Mouse (Mus musculus) limb, embryonic 13.5 days (tissue): Measurements from ENCODE around the gene Xpo6. TPM values are rescaled to one million over a fixed set of nuclear protein-coding genes. Genes with fewer than 3 reads are reported as not detected.
A peak's percentile ranks its signal among the peaks of the same experiment; 100 is the strongest.

Source experiments
- ATAC-seq: fragments of 200-750 bp; cut with Nextera tagmentation; 2 replicates; pipeline ENCODE4 v1.8.0; 2017; ENCODE audit warnings: low read depth, moderate number of reproducible peaks, moderate TSS enrichment; ENCODE audit not compliant: low FRiP score
- H3K27ac ChIP-seq: fragments of 300-500 bp; sonication (generic); 2 replicates; pipeline ENCODE4 v1.5.1; 2015; ENCODE audit warnings: inconsistent platforms, mild to moderate bottlenecking, moderate library complexity
- H3K27me3 ChIP-seq: fragments of 300-500 bp; sonication (generic); 2 replicates; pipeline ENCODE4 v1.6.1; 2015; ENCODE audit warnings: mild to moderate bottlenecking, inconsistent platforms
- H3K36me3 ChIP-seq: fragments of 300-500 bp; sonication (generic); 2 replicates; pipeline ENCODE4 v1.6.1; 2015; ENCODE audit warnings: inconsistent platforms, mild to moderate bottlenecking, moderate library complexity
- H3K4me1 ChIP-seq: fragments of 300-500 bp; sonication (generic); 2 replicates; pipeline ENCODE4 v1.6.1; 2015; ENCODE audit warnings: inconsistent platforms
- H3K4me2 ChIP-seq: fragments of 300-500 bp; sonication (generic); replicated peaks from 2 replicates; pipeline ENCODE4 v1.6.1; 2015; ENCODE audit warnings: inconsistent platforms, mild to moderate bottlenecking, moderate library complexity
- H3K4me3 ChIP-seq: fragments of 300-500 bp; sonication (generic); 2 replicates; pipeline ENCODE4 v1.5.1; 2015; ENCODE audit warnings: moderate library complexity, mild to moderate bottlenecking, inconsistent platforms
- H3K9ac ChIP-seq: fragments of 300-500 bp; sonication (generic); 2 replicates; pipeline ENCODE4 v1.6.1; 2015; ENCODE audit warnings: mild to moderate bottlenecking, inconsistent platforms
- H3K9me3 ChIP-seq: fragments of 300-500 bp; sonication (generic); 2 replicates; pipeline ENCODE4 v1.6.1; 2016; ENCODE audit warnings: inconsistent platforms
- WGBS: fragments of 180-500 bp; shearing (Covaris S2); methylation state at CpG from one replicate; pipeline ENCODE4 v1.1.7; 2015; 5-methylcytosine and 5-hydroxymethylcytosine counted together
- polyA plus RNA-seq: library from polyadenylated mRNA; unstranded; fragments of >200 nt; fragmentation: Nextera tagmentation; extraction: Ambion mirVana; gene quantifications from 2 replicates; pipeline ENCODE4 v1.2.1, GENCODE M21; 2015

The Xpo6 gene
- polyA plus RNA-seq, 1 experiment from 2014 or later: 53.3 TPM

DNA sequence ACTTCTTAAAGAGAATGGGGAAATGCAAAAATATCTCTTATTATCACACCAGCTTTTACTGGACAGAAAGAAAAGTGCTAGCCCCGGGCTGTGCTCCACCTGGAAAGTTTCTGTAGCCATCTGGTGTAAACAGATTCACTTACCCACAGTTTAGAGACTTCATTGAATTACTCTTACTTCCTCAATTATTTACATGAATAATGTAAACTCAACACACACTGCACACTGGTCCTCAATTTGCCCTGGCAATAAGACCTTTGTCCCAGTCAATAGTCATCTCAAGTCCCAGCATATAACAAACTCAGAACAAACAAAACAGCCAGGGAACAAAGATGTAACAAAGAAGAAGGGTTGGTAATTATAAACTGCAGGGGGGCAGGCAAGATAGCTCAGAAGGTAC lies 44.6 kb downstream of the Xpo6 start:
- H3K4me3 ChIP-seq: no peak overlapping the region
- no peaks in the 10 kb centered on the region for H3K4me1 ChIP-seq
- ATAC-seq: no peak
- no peaks in the 10 kb centered on the region for H3K27me3 ChIP-seq
- H3K36me3 ChIP-seq: peaks cover 76% of the 10 kb centered on the region
- no peaks in the 10 kb centered on the region for H3K9me3 ChIP-seq
- 83% methylated on average over 1 of the region's 1 CpGs for WGBS
- no peak overlapping the region for H3K9ac ChIP-seq
- H3K4me2 ChIP-seq: no peak overlapping the region
- H3K27ac ChIP-seq: no peak overlapping the region

DNA sequence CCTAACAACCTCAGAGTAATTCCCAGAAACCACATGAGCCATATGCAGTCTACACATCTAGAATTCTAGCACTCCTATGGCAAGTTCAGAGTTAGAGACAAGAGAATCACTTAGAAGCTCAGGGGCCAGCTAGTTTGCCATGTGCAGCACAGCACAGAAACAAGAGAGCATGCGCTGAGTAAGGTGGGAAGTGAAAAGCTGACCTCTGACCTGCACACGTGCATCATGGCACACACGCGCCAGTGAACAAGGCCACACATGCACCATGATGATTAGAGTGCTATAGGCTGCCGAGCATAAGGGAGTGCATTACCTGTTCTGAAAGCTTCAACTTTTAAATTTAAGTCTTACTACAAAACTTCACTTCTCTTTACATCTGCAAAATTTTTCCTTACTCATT lies 45.6 kb downstream of the Xpo6 start:
- Histone ChIP-seq H3K9ac (no peak overlapping the region), H3K9me3 (no peaks in the 10 kb centered on the region), H3K4me3 (no peak overlapping the region), H3K36me3 (peaks cover 78% of the 10 kb centered on the region), H3K27ac (no peak overlapping the region), H3K4me2 (no peak overlapping the region), H3K4me1 (no peaks in the 10 kb centered on the region), H3K27me3 (no peaks in the 10 kb centered on the region)
- no peak for ATAC-seq
- 89% methylated on average over 5 of the region's 5 CpGs for WGBS

DNA sequence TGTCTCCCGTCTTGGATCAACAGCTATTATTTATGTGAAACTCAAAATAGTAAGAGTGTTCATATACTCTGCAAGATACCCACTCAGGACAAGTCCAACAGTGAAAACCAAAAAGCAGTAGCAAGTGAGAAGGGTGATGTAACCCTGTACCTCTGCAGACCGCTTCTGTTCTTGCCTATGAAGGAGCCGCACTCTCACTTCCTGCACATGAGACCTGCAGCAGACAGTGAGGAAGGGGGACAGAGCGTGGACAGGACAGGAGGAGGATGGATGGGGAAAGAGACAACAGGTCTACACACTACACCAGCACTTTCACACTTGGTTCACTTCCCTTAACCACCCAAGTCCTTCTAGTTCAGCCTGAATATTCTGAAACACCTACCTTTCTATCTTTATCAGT lies 48.0 kb downstream of the Xpo6 start:
- 91% methylated on average over 4 of the region's 4 CpGs for WGBS
- Histone ChIP-seq H3K4me1 (no peaks in the 10 kb centered on the region), H3K9me3 (no peaks in the 10 kb centered on the region), H3K9ac (no peak overlapping the region), H3K36me3 (peaks cover 82% of the 10 kb centered on the region), H3K27me3 (no peaks in the 10 kb centered on the region), H3K4me2 (no peak overlapping the region), H3K4me3 (no peak overlapping the region), H3K27ac (no peak overlapping the region)
- no peak for ATAC-seq

DNA sequence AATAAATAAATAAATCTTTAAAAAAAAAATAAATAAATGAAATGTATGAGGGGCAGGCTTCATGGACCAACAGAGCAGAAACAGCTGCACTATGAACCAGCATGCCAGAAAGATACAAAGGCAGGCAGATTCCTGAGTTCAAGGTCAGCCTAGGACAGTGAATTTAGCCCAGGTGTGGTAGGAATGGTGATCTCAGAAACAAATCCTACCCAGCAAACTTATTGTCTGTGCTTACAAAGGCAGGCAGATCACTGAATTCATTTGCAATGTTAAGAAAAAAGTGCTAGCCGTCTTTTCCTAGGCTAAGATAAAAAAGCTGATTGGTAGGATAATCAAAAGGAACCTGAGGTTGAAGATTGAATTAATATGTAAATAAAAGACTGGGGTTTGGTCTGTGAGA lies 54.1 kb downstream of the Xpo6 start:
- H3K4me3 ChIP-seq: no peak overlapping the region
- no peak overlapping the region for H3K27ac ChIP-seq
- no peak overlapping the region for H3K4me2 ChIP-seq
- H3K9ac ChIP-seq: no peak overlapping the region
- no peaks in the 10 kb centered on the region for H3K4me1 ChIP-seq
- no peak for ATAC-seq
- no peaks in the 10 kb centered on the region for H3K9me3 ChIP-seq
- peaks cover 84% of the 10 kb centered on the region for H3K36me3 ChIP-seq
- H3K27me3 ChIP-seq: no peaks in the 10 kb centered on the region
- WGBS: 91% methylated on average over 1 of the region's 1 CpGs

DNA sequence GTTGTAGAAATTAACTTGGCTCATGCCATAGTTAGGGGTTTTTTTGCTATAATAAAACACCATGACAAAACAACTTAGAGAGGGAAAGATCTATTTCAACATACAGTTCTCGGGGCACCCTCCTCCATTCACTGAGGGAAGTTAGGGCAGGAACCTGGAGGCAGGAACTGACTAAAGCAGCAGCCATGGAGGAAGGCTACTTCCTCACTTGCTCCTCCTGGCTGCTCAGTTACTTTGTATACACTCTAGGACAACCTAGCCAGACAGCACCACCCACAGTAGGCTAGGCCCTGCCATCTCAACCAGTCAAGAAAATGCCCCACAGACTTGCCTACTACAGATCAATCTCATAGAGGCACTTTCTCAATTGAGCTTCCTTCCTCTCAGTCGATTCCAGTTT lies 55.9 kb downstream of the Xpo6 start:
- H3K4me3 ChIP-seq: no peak overlapping the region
- 92% methylated on average over 2 of the region's 2 CpGs for WGBS
- H3K27me3 ChIP-seq: no peaks in the 10 kb centered on the region
- H3K9me3 ChIP-seq: no peaks in the 10 kb centered on the region
- no peak for ATAC-seq
- no peak overlapping the region for H3K9ac ChIP-seq
- peaks cover 85% of the 10 kb centered on the region for H3K36me3 ChIP-seq
- H3K4me2 ChIP-seq: no peak overlapping the region
- no peak overlapping the region for H3K27ac ChIP-seq
- H3K4me1 ChIP-seq: no peaks in the 10 kb centered on the region

DNA sequence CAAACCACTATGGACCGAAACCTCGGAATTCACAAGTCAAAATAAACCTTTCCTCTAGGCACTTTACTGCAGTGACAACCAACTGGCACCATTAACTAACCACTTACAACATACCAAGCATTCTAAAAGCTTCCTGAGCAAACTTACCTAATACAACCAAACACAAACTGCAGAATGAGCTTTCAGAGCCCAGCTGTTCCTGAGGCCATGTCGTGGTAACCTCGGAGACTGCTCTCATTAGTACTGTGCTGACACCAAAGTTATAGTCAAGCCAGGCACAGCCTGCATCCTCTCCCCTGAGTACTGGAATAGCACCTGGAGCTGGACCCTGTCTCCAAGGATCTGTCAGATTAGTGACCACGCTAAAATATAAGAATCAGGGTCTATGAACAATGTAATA lies 62.5 kb downstream of the Xpo6 start:
- Histone ChIP-seq H3K27ac (no peak overlapping the region), H3K9me3 (no peaks in the 10 kb centered on the region), H3K4me1 (no peaks in the 10 kb centered on the region), H3K4me3 (no peak overlapping the region), H3K4me2 (no peak overlapping the region), H3K36me3 (peaks cover 77% of the 10 kb centered on the region), H3K9ac (no peak overlapping the region), H3K27me3 (no peaks in the 10 kb centered on the region)
- ATAC-seq: no peak
- 87% methylated on average over 5 of the region's 5 CpGs for WGBS

DNA sequence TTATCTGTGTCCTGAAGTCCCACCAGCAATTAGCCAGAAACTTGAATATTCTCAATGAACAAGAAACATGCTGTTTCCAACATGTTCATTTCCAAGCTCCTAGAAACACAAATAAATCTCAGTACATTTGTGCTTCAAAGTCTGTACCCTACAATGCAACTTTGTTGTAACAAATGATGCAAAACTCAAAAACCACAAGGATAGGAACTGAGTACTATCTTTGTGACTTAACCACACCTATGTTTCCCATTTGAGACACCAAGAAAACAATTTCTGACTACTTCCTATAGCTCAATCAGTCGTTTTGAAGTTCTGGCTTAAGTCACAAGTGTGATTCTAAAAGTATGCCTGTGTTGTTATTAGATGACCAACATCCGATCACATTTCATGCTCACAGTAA lies 64.9 kb downstream of the Xpo6 start:
- Histone ChIP-seq H3K4me3 (no peak overlapping the region), H3K27me3 (no peaks in the 10 kb centered on the region), H3K36me3 (peaks cover 76% of the 10 kb centered on the region), H3K4me2 (no peak overlapping the region), H3K27ac (no peak overlapping the region), H3K9me3 (no peaks in the 10 kb centered on the region), H3K9ac (no peak overlapping the region), H3K4me1 (no peaks in the 10 kb centered on the region)
- 86% methylated on average over 2 of the region's 2 CpGs for WGBS
- no peak for ATAC-seq

DNA sequence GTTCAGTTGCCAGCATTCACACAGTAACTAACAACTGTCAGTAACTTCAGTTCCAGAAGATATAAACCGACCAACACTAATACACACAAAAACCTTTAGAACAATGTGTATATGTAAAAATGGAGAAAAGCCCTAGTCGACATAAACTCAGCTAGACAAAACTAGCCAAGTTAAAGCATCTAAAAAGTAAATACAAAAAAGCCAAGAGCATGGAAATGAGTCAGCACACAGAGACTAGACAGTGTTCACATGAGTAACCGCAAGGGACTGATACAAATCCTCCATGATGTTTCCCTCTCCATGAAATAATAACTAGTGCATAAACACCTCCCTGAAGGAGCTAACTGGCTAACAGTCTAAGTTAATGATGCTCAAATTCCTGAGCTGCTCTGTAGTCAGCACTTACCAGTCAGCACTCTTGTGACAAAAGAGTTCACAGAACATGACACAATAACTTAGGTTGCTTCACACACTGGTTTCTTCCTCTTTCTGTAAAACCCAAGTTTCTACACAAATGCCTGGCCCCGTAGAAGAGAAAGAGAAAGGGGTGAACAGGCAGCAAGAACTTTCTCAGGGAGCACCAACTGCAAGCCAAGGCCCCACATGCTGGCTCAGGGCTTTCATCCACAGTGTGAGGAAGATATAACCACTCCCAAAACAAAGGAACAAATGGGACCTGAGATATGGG lies 65.5 kb downstream of the Xpo6 start:
- Histone ChIP-seq H3K9me3 (no peaks in the 10 kb centered on the region), H3K9ac (no peak overlapping the region), H3K27ac (no peak overlapping the region), H3K4me1 (no peaks in the 10 kb centered on the region), H3K4me2 (no peak overlapping the region), H3K27me3 (no peaks in the 10 kb centered on the region), H3K4me3 (no peak overlapping the region), H3K36me3 (peaks cover 76% of the 10 kb centered on the region)
- WGBS: 91% methylated on average over 4 of the region's 4 CpGs
- ATAC-seq: no peak

DNA sequence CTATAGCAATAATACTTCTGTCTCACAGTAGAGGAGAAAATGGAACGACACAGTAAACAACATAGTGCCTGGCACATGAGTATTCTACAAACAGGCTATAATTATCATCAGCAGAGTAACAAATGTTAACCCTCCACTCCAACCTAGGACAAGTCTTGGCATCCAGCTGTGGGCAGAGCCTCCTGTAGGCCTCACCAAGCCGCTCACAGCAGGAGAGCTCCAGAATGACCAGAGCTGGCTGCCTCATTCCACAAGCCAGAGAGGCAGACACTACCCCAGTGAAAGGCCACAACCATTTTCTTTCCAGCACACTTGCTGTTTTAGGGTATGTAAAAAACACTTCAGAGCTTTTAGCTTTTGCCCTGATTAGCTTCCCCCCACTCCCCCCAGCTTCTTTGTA lies 72.6 kb downstream of the Xpo6 start:
- Histone ChIP-seq H3K4me2 (no peak overlapping the region), H3K27me3 (no peaks in the 10 kb centered on the region), H3K9me3 (no peaks in the 10 kb centered on the region), H3K9ac (no peak overlapping the region), H3K27ac (no peak overlapping the region), H3K4me3 (no peak overlapping the region), H3K36me3 (peaks cover 85% of the 10 kb centered on the region), H3K4me1 (no peaks in the 10 kb centered on the region)
- WGBS: 83% methylated on average over 2 of the region's 2 CpGs
- no peak for ATAC-seq

DNA sequence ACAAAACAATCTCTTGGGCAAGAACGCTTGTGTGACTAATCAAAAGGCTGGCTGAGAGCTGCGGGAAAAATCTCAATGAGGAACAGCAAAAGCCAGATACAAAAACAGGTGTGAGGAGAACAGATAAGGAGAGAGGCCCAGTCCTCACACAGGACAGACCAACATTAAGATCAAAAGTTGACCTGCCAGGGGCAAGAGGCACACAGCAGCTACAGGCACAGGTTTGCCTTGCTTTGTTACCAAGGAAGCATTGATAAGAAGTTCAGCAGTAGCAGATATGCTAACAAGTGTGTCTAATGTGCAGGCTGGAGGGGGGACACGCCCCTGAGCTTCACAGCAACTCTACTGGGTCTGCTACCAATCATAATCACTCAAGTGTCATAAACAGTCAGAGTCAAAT lies 73.8 kb downstream of the Xpo6 start:
- no peaks in the 10 kb centered on the region for H3K27me3 ChIP-seq
- no peak overlapping the region for H3K27ac ChIP-seq
- no peak for ATAC-seq
- H3K9me3 ChIP-seq: no peaks in the 10 kb centered on the region
- peaks cover 89% of the 10 kb centered on the region for H3K36me3 ChIP-seq
- H3K4me1 ChIP-seq: no peaks in the 10 kb centered on the region
- WGBS: 82% methylated on average over 3 of the region's 3 CpGs
- no peak overlapping the region for H3K4me3 ChIP-seq
- H3K9ac ChIP-seq: no peak overlapping the region
- no peak overlapping the region for H3K4me2 ChIP-seq

DNA sequence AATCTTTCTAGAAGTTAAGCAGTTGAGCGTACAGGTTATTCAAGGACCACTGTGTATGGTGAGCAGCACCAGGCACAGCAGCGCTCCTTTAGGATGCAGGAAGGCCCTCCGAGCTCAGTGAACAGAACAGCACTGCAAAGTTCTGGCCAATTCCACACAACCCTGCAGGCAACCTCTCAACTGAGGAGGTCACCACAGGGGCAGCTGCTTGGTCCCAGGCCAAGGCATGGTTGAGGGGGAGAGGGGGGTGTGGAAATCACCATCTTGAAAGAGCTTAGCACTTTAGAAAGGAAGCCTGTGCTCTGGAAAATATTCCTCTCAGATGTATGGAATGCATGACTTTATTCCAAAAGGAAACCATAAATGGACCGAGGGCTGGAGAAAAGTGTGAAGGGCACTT lies 78.8 kb downstream of the Xpo6 start:
- Histone ChIP-seq H3K27ac (no peak overlapping the region), H3K9me3 (no peaks in the 10 kb centered on the region), H3K4me1 (no peaks in the 10 kb centered on the region), H3K9ac (no peak overlapping the region), H3K27me3 (no peaks in the 10 kb centered on the region), H3K4me2 (no peak overlapping the region), H3K4me3 (no peak overlapping the region), H3K36me3 (peaks cover 78% of the 10 kb centered on the region)
- 74% methylated on average over 4 of the region's 4 CpGs for WGBS
- ATAC-seq: peak; percentile 64

DNA sequence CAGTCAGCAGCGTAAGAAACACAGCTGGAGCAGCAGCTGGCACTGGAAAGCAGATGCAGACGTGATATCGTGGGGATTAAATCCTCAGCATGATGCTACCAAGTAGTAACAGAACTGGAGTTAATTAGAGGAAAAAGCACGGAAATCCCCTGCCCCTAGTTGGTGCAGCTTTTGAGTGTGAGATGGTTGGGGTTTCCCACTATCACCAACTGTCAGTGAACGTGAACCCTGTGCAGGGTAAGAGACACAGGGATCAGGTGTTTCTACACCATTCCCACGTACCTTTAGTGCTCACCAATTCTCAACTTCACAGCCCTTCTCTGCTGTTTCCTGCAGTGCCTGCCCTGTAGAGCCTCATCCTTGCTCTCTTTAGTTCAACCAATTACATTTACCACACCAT lies 80.5 kb downstream of the Xpo6 start:
- Histone ChIP-seq H3K9me3 (no peaks in the 10 kb centered on the region), H3K27me3 (no peaks in the 10 kb centered on the region), H3K27ac (no peak overlapping the region), H3K9ac (no peak overlapping the region), H3K4me2 (no peak overlapping the region), H3K4me3 (no peak overlapping the region), H3K4me1 (no peaks in the 10 kb centered on the region), H3K36me3 (peaks cover 77% of the 10 kb centered on the region)
- WGBS: 61% methylated on average over 6 of the region's 6 CpGs
- ATAC-seq: no peak

DNA sequence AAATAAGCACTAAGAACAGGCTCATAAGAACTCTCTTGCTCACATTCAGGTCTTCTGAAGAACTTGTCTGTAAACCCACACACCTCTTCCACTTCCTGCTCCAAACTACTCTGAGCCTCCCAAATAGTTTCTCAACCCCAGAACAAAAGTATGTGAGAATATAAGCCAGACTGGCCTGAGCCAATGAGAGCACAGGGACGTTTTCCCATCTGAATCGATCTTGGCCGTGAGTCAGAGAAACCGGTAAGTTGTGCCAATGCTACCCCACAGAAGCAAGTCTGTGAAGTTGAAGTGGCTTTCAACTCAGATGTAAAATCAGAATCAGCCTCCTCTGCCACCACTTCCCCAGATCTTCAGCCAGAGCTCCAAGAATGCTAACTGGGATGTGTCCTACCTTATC lies 87.0 kb downstream of the Xpo6 start:
- ATAC-seq: no peak
- H3K36me3 ChIP-seq: peaks cover 72% of the 10 kb centered on the region
- H3K4me1 ChIP-seq: no peaks in the 10 kb centered on the region
- no peak overlapping the region for H3K4me2 ChIP-seq
- no peaks in the 10 kb centered on the region for H3K9me3 ChIP-seq
- no peak overlapping the region for H3K4me3 ChIP-seq
- no peaks in the 10 kb centered on the region for H3K27me3 ChIP-seq
- 92% methylated on average over 4 of the region's 4 CpGs for WGBS
- no peak overlapping the region for H3K9ac ChIP-seq
- no peak overlapping the region for H3K27ac ChIP-seq
